Mouse (Mus musculus): ENCODE data around the gene Ctxn1. TPM values are rescaled to one million over a fixed set of nuclear protein-coding genes. Genes with fewer than 3 reads are reported as not detected.

Ctxn1 gene
- 78.0 and 78.6 TPM in 2 replicates for polyA plus RNA-seq (2015; fragmentation: Nextera tagmentation; extraction: Ambion mirVana)

DNA sequence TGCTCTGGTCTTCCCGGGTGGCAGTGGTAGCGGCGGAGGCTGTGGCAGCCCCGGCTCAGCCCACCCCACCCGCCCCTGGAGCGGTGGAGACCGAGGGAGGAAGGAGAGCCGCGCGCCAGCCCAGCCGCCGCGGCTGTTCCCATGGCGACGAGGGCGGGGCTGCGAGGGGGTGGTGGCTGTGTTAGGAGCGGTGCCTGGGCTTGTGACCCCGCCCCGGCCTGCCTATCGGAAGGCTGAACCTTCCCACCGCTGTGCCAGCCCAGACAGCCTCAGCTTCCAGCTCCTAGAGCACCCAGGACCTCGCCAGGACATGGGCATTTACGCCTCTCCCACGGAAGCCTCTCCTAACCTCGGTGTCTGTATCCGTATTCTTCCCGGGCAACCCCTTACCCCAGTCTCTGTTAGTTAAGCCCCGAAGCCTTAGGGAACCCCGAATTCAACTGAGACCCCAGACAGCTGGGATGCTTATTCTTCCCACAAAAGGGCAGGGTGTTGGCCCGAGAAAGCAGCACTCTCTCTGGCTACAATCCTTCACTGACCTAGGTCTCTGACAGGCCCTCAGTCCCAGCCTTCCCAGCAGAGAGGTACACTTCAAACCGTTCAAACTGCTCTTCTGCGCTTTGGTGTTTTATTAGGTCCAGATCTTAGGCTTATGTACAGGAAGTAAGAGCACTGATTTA is at the start of gene Ctxn1:
Ctxn1 (minus strand) TSS at position 150 of the 680 bp plus-strand sequence.
- Histone ChIP-seq H3K27me3 (ENCODE audit: insufficient read depth, low read length) (no peaks in the 10 kb centered on the region), H3K27ac (peak within 1 kb of the TSS; percentile 47; the same call in 1 of the 2 replicates), H3K4me2 (ENCODE audit: low read length) (peak within 1 kb of the TSS; percentile 75), H3K36me3 (ENCODE audit: insufficient read depth, low read length) (peaks cover 35% of the 10 kb centered on the region), H3K9ac (ENCODE audit: low read depth, low read length) (peak within 1 kb of the TSS; percentile 74), H3K9me3 (replicated peaks; ENCODE audit: low read length) (no peaks in the 10 kb centered on the region), H3K4me3 (replicated peaks; ENCODE audit: low read depth, low read length) (peak within 1 kb of the TSS; percentile 72), H3K4me1 (replicated peaks; ENCODE audit: insufficient read depth, low read length) (peaks cover 5% of the 10 kb centered on the region; the same call in 1 of the 2 replicates)
- TF ChIP-seq CTCF (IDR thresholded peaks at IDR 0.05; ENCODE audit: low read depth): 0 out of 2 replicates have a peak, but pooled peaks have one; percentile 4
- WGBS: 5% methylated on average over 32 of the region's 33 CpGs
- ATAC-seq (replicated peaks; ENCODE audit: low FRiP score, low read depth) (peak; percentile 92), DNase-seq (ENCODE audit: low spot score) (peak; percentile 95)

DNA sequence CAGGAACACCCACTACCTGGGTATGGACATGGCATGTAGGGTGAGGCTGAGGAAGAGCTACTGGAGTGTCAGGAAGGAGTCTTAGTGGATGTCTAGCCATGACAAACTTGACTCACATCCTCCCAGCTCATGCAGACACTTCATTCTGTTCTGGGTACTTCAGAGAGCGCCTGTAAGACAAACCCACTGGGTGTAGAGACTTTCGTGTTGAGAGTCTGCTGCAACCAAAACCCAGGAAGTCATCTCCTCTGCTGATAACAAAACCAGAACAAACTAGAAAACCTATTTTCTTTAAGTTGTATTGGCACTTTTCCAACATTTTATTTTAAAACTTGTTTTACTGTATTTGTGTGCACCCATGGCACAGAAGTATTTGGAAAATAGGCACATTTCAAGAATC is 46.8 kb upstream of the Ctxn1 start:
- H3K27ac ChIP-seq: no peak overlapping the region
- 89% methylated on average over 2 of the region's 2 CpGs for WGBS
- H3K9me3 ChIP-seq (replicated peaks; ENCODE audit: low read length): no peaks in the 10 kb centered on the region
- no peak for TF ChIP-seq CTCF (IDR thresholded peaks at IDR 0.05; ENCODE audit: low read depth)
- no peak overlapping the region for H3K4me2 ChIP-seq (ENCODE audit: low read length)
- no peak for ATAC-seq (replicated peaks; ENCODE audit: low FRiP score, low read depth)
- H3K4me3 ChIP-seq (replicated peaks; ENCODE audit: low read depth, low read length): no peak overlapping the region
- peaks cover 79% of the 10 kb centered on the region for H3K36me3 ChIP-seq (ENCODE audit: insufficient read depth, low read length)
- no peaks in the 10 kb centered on the region for H3K4me1 ChIP-seq (replicated peaks; ENCODE audit: insufficient read depth, low read length)
- no peaks in the 10 kb centered on the region for H3K27me3 ChIP-seq (ENCODE audit: insufficient read depth, low read length)
- DNase-seq (ENCODE audit: low spot score): no peak
- no peak overlapping the region for H3K9ac ChIP-seq (ENCODE audit: low read depth, low read length)

DNA sequence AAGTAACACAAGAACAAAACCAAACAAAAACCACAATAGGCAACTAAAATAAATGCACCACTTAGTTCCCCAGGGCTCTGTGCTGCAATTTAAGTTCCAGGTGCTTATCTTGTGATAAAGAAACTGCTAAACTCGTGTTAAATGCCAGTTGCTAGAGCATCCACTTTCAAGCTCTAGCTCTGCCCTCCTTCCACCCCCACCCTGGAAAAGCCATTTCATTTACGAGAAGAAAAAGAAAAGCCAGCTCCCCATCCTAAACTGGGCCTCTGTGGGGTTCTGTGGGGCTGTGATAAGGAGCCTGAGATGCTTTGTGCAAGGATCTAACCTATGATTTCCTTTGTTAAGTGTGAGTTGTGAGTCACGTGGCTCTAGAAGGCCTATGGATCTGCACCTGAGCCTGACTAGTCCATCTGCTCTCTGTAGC is 45.1 kb upstream of the Ctxn1 start:
- WGBS: 82% methylated on average over 3 of the region's 3 CpGs
- peaks cover 73% of the 10 kb centered on the region for H3K36me3 ChIP-seq (ENCODE audit: insufficient read depth, low read length)

DNA sequence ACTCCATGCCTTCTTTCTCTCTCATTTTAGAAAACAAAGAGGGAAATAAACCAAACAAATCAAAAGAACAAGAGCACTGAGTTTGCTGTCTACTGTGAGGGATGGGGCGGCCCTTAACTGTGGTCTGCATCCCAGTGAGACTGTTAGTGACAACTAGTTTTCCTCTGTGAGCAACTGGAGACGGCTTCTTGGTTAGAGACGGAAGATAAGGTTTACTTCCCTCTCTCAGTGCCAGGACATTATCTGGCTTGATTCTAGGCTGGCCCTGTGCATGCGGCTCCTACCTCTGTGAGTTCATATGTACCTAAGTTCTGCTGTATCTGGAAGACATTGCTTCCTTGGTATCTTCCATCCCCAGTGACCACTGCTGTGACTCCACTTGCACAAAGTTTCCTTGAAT is 38.7 kb upstream of the Ctxn1 start:
- H3K27me3 ChIP-seq (ENCODE audit: insufficient read depth, low read length): no peaks in the 10 kb centered on the region
- no peaks in the 10 kb centered on the region for H3K9me3 ChIP-seq (replicated peaks; ENCODE audit: low read length)
- WGBS: 94% methylated on average over 4 of the region's 4 CpGs
- H3K4me1 ChIP-seq (replicated peaks; ENCODE audit: insufficient read depth, low read length): no peaks in the 10 kb centered on the region
- H3K4me3 ChIP-seq (replicated peaks; ENCODE audit: low read depth, low read length): no peak overlapping the region
- H3K27ac ChIP-seq: no peak overlapping the region
- H3K36me3 ChIP-seq (ENCODE audit: insufficient read depth, low read length): peaks cover 63% of the 10 kb centered on the region
- no peak for ATAC-seq (replicated peaks; ENCODE audit: low FRiP score, low read depth)
- no peak overlapping the region for H3K9ac ChIP-seq (ENCODE audit: low read depth, low read length)
- no peak overlapping the region for H3K4me2 ChIP-seq (ENCODE audit: low read length)
- DNase-seq (ENCODE audit: low spot score): no peak
- TF ChIP-seq CTCF (IDR thresholded peaks at IDR 0.05; ENCODE audit: low read depth): no peak

More for the DNA sequence above, 45.1 kb upstream of the Ctxn1 start:
- H3K27me3 ChIP-seq (ENCODE audit: insufficient read depth, low read length): no peaks in the 10 kb centered on the region
- no peak overlapping the region for H3K9ac ChIP-seq (ENCODE audit: low read depth, low read length)
- ATAC-seq (replicated peaks; ENCODE audit: low FRiP score, low read depth) (no peak), DNase-seq (ENCODE audit: low spot score) (no peak)
- TF ChIP-seq CTCF (IDR thresholded peaks at IDR 0.05; ENCODE audit: low read depth): no peak
- no peak overlapping the region for H3K27ac ChIP-seq
- no peaks in the 10 kb centered on the region for H3K4me1 ChIP-seq (replicated peaks; ENCODE audit: insufficient read depth, low read length)
- H3K4me3 ChIP-seq (replicated peaks; ENCODE audit: low read depth, low read length): no peak overlapping the region
- H3K9me3 ChIP-seq (replicated peaks; ENCODE audit: low read length): no peaks in the 10 kb centered on the region
- no peak overlapping the region for H3K4me2 ChIP-seq (ENCODE audit: low read length)

DNA sequence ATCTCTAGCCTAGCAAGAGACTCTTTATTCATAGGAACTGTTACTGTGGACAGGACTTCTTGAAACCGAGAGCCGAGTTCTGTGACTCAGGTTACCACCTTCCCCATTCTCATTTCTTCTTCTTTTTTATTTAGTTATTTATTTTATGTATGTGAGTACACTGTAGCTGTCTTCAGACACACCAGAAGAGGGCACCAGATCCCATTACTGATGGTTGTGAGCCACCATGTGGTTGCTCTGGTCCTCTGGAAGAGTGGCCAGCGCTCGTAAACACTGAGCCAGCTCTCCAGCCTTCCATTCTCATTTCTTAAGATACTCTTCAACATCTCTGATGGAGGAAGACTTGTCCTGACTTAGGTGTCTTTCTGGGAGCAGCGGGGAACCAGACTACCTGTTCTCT is 33.7 kb upstream of the Ctxn1 start:
- no peak overlapping the region for H3K4me2 ChIP-seq (ENCODE audit: low read length)
- 87% methylated on average over 5 of the region's 5 CpGs for WGBS
- H3K27me3 ChIP-seq (ENCODE audit: insufficient read depth, low read length): no peaks in the 10 kb centered on the region
- no peak overlapping the region for H3K9ac ChIP-seq (ENCODE audit: low read depth, low read length)
- no peak overlapping the region for H3K4me3 ChIP-seq (replicated peaks; ENCODE audit: low read depth, low read length)
- DNase-seq (ENCODE audit: low spot score) (no peak), ATAC-seq (replicated peaks; ENCODE audit: low FRiP score, low read depth) (no peak)
- no peaks in the 10 kb centered on the region for H3K9me3 ChIP-seq (replicated peaks; ENCODE audit: low read length)
- peak; percentile 55 for TF ChIP-seq CTCF (IDR thresholded peaks at IDR 0.05; ENCODE audit: low read depth)
- no peak overlapping the region for H3K27ac ChIP-seq
- peaks cover 51% of the 10 kb centered on the region for H3K36me3 ChIP-seq (ENCODE audit: insufficient read depth, low read length)
- no peaks in the 10 kb centered on the region for H3K4me1 ChIP-seq (replicated peaks; ENCODE audit: insufficient read depth, low read length)

DNA sequence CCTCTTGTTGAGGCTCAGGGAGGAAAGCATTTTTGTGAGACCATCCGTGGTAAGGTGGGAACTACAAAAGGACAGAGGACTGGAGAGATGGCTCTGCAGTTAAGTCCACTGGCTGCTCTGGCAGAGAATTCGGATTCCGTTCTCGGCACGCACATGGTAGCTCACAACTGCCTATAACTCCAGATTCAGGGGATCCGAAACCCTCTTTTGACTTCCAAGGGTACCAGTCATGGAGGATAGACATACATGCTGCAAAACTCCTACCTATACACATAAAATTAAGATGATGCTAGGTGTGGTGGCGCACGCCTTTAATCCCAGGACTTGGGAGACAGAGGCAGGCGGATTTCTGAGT is 17.0 kb upstream of the Ctxn1 start:
- peak overlapping the region; percentile 78 for H3K4me3 ChIP-seq (replicated peaks; ENCODE audit: low read depth, low read length)
- DNase-seq (ENCODE audit: low spot score) (no peak), ATAC-seq (replicated peaks; ENCODE audit: low FRiP score, low read depth) (no peak; the same call in 1 of the 2 replicates)
- H3K27me3 ChIP-seq (ENCODE audit: insufficient read depth, low read length): no peaks in the 10 kb centered on the region
- no peaks in the 10 kb centered on the region for H3K9me3 ChIP-seq (replicated peaks; ENCODE audit: low read length)
- peak overlapping the region; percentile 86 for H3K4me2 ChIP-seq (ENCODE audit: low read length)
- peak overlapping the region; percentile 60 for H3K27ac ChIP-seq
- no peak for TF ChIP-seq CTCF (IDR thresholded peaks at IDR 0.05; ENCODE audit: low read depth)
- peak overlapping the region; percentile 87 for H3K9ac ChIP-seq (ENCODE audit: low read depth, low read length)
- 0 out of 2 replicates have a peak, but pooled peaks cover 3% of the 10 kb centered on the region for H3K36me3 ChIP-seq (ENCODE audit: insufficient read depth, low read length)
- H3K4me1 ChIP-seq (replicated peaks; ENCODE audit: insufficient read depth, low read length): peaks cover 6% of the 10 kb centered on the region
- 26% methylated on average over 9 of the region's 9 CpGs for WGBS
